ENCODE assay signal across 8 mouse cellular contexts in genomic region chr1:136415756-136416126, GRCm38 (mm10). TPM values are rescaled to one million over a fixed set of nuclear protein-coding genes. Genes with fewer than 3 reads are reported as not detected.
DNase-seq lines count a peak whose midpoint lies in the region; ATAC-seq lines count a peak whose summit lies in the region.

No protein-coding gene starts in this region.

- 0 out of 2 replicates have a peak, but pooled peaks cover under 1% of the 10 kb centered on the region for H3K27me3 ChIP-seq in erythroblast, embryonic 14.5 days (ENCODE audit: control insufficient read depth)
- no peaks in the 10 kb centered on the region for H3K27me3 ChIP-seq in neural tube, embryonic 11.5 days (ENCODE audit: control insufficient read depth, insufficient read depth, low read length)
- H3K27me3 ChIP-seq in liver, embryonic 12.5 days (replicated peaks): no peaks in the 10 kb centered on the region

- H3K4me1 ChIP-seq in erythroblast, embryonic 14.5 days (ENCODE audit: control insufficient read depth): peaks cover 42% of the 10 kb centered on the region
- peaks cover 6% of the 10 kb centered on the region; the same call in 1 of the 2 replicates for H3K4me1 ChIP-seq in neural tube, embryonic 11.5 days (ENCODE audit: control insufficient read depth, insufficient read depth, low read length)
- peaks cover 24% of the 10 kb centered on the region for H3K4me1 ChIP-seq in liver, embryonic 12.5 days

- peak overlapping the region; percentile 47 for H3K4me2 ChIP-seq in neural tube, embryonic 11.5 days (ENCODE audit: low read depth)
- peak overlapping the region; percentile 81 for H3K4me2 ChIP-seq in liver, embryonic 12.5 days

- H3K36me3 ChIP-seq in erythroblast, embryonic 14.5 days (ENCODE audit: control insufficient read depth): peaks cover 41% of the 10 kb centered on the region
- H3K36me3 ChIP-seq in neural tube, embryonic 11.5 days (ENCODE audit: control insufficient read depth, insufficient read depth, low read length): no peaks in the 10 kb centered on the region
- peaks cover 23% of the 10 kb centered on the region; the same call in 1 of the 2 replicates for H3K36me3 ChIP-seq in liver, embryonic 12.5 days

- no peaks in the 10 kb centered on the region for H3K9me3 ChIP-seq in erythroblast, embryonic 14.5 days (ENCODE audit: control insufficient read depth, low read length)
- no peaks in the 10 kb centered on the region for H3K9me3 ChIP-seq in neural tube, embryonic 11.5 days (ENCODE audit: control insufficient read depth, low read length)
- no peaks in the 10 kb centered on the region for H3K9me3 ChIP-seq in liver, embryonic 12.5 days (replicated peaks)

- WGBS in neural tube, embryonic 11.5 days: 45% methylated on average over 2 of the region's 2 CpGs
- 49% methylated on average over 2 of the region's 2 CpGs for WGBS in liver, embryonic 12.5 days (ENCODE audit: insufficient replicate concordance)

- no peak for ATAC-seq in erythroblast, adult 5-6 weeks (replicated peaks; ENCODE audit: low FRiP score, poor library complexity, severe bottlenecking)
- no peak for ATAC-seq in neural tube, embryonic 11.5 days (ENCODE audit: insufficient read depth, low FRiP score, low TSS enrichment)
- no peak for ATAC-seq in liver, embryonic 12.5 days

- no peak overlapping the region for H3K9ac ChIP-seq in neural tube, embryonic 11.5 days (ENCODE audit: low read length)
- peak overlapping the region; percentile 59 for H3K9ac ChIP-seq in liver, embryonic 12.5 days

- H3K4me3 ChIP-seq in erythroblast, embryonic 14.5 days (replicated peaks): peak overlapping the region; percentile 93
- peak overlapping the region; percentile 73; the same call in 1 of the 2 replicates for H3K4me3 ChIP-seq in neural tube, embryonic 11.5 days (ENCODE audit: low read depth, low read length)
- peak overlapping the region; percentile 82 for H3K4me3 ChIP-seq in liver, embryonic 12.5 days

- no peak for DNase-seq in neural tube, embryonic 11.5 days (ENCODE audit: low spot score)
- no peak for DNase-seq in neural tube, embryonic 10.5 days (ENCODE audit: extremely low spot score, low spot score)
- no peak for DNase-seq in adrenal gland, postnatal 10 days
- DNase-seq in thymus, postnatal 36 days: no peak
- no peak for DNase-seq in adrenal gland, adult 8-10 months

- H3K27ac ChIP-seq in neural tube, embryonic 11.5 days (ENCODE audit: low read depth, low read length): no peak overlapping the region
- H3K27ac ChIP-seq in liver, embryonic 12.5 days: peak overlapping the region; percentile 99

RNA-seq across cellular contexts. Expression of gene Ddx59, which starts 0.7 kb away (rescaled TPM):
- polyA plus RNA-seq in erythroblast, embryonic 14.5 days (2012): 0.07 and 0.09 TPM in 2 replicates
- 0.58 and 10.7 TPM in 2 replicates for total RNA-seq in erythroblast, adult 5-6 weeks (2015; ENCODE audit: low replicate concordance)
- total RNA-seq in erythroblast, adult 5-6 weeks (2017; ENCODE audit: low replicate concordance): 3.9 and 6.7 TPM in 2 replicates
- polyA plus RNA-seq in neural tube, embryonic 11.5 days (2014; fragmentation: Nextera tagmentation; extraction: Ambion mirVana): 18.5 and 20.1 TPM in 2 replicates
- polyA plus RNA-seq in liver, embryonic 12.5 days (2016; fragmentation: Nextera tagmentation; extraction: Ambion mirVana): 7.8 and 8.3 TPM in 2 replicates
- total RNA-seq in adrenal gland, postnatal 10 days (2021): 10 to 100 TPM; 16.6 to 17.5 TPM
- total RNA-seq in adrenal gland, adult 8-10 months (2022): 10 to 100 TPM; 12.1 to 13.5 (median 12.9) TPM

RNA-seq across cellular contexts. Expression of gene Kif14, which starts 50.4 kb away (rescaled TPM):
- polyA plus RNA-seq in erythroblast, embryonic 14.5 days (2012): 0.43 and 0.44 TPM in 2 replicates
- total RNA-seq in erythroblast, adult 5-6 weeks (2015; ENCODE audit: low replicate concordance): 5.8 and 20.1 TPM in 2 replicates
- 18.7 and 26.9 TPM in 2 replicates for total RNA-seq in erythroblast, adult 5-6 weeks (2017; ENCODE audit: low replicate concordance)
- polyA plus RNA-seq in neural tube, embryonic 11.5 days (2014; fragmentation: Nextera tagmentation; extraction: Ambion mirVana): 7.0 and 9.0 TPM in 2 replicates
- polyA plus RNA-seq in liver, embryonic 12.5 days (2016; fragmentation: Nextera tagmentation; extraction: Ambion mirVana): 11.2 and 11.3 TPM in 2 replicates
- 1 to 10 TPM; 3.1 to 4.9 TPM for total RNA-seq in adrenal gland, postnatal 10 days (2021)
- total RNA-seq in adrenal gland, adult 8-10 months (2022): under 1 TPM; 0.37 to 0.66 (median 0.52) TPM
